Mouse (Mus musculus) lung, adult 18-20 months (tissue): Measurements from ENCODE around the gene Gm9913.

Experiments
- DNase-seq, 2 experiments: peaks; one replicate each; pipeline ENCODE4 v3.0.0; 2022; ENCODE audit warnings: mixed read lengths in 2 of 2

Gm9913 gene

GRCm38 (mm10) chr2:125496696-125497095, 8.2 kb upstream of the Gm9913 start:
- DNase-seq: no peak

GRCm38 (mm10) chr2:125498216-125498615, 6.7 kb upstream of the Gm9913 start:
- no peak for DNase-seq

GRCm38 (mm10) chr2:125501526-125501925, 3.4 kb upstream of the Gm9913 start:
- DNase-seq: no peak

GRCm38 (mm10) chr2:125505746-125506315, 942 bp downstream of the Gm9913 start:
- DNase-seq: peak; percentile 36 to 48

- peak; percentile 48 to 54 for DNase-seq
Measured at GRCm38 (mm10) chr2:125506316-125507054, 1.6 kb downstream of the Gm9913 start.

GRCm38 (mm10) chr2:125507893-125508292, 3.0 kb downstream of the Gm9913 start, which contains the start of gene Fbn1:
Fbn1 (minus strand) TSS chr2:125507993.
- no peak for DNase-seq

GRCm38 (mm10) chr2:125508381-125508780, 3.5 kb downstream of the Gm9913 start:
- DNase-seq: no peak

GRCm38 (mm10) chr2:125510752-125511151, 5.9 kb downstream of the Gm9913 start:
- no peak for DNase-seq

GRCm38 (mm10) chr2:125511898-125512297, 7.0 kb downstream of the Gm9913 start:
- DNase-seq: no peak

- DNase-seq: no peak
Measured at GRCm38 (mm10) chr2:125512544-125512943, 7.7 kb downstream of the Gm9913 start.

GRCm38 (mm10) chr2:125514391-125514790, 9.5 kb downstream of the Gm9913 start:
- DNase-seq: no peak

- no peak for DNase-seq
Measured at GRCm38 (mm10) chr2:125515291-125516057, 10.6 kb downstream of the Gm9913 start.

GRCm38 (mm10) chr2:125516594-125516993, 11.7 kb downstream of the Gm9913 start:
- peak; percentile 39 to 58 for DNase-seq

GRCm38 (mm10) chr2:125525484-125525883, 20.6 kb downstream of the Gm9913 start:
- DNase-seq: no peak

GRCm38 (mm10) chr2:125526566-125526965, 21.7 kb downstream of the Gm9913 start:
- DNase-seq: no peak

GRCm38 (mm10) chr2:125530665-125531064, 25.8 kb downstream of the Gm9913 start:
- DNase-seq: peak; percentile 18 to 24

GRCm38 (mm10) chr2:125539640-125540039, 34.8 kb downstream of the Gm9913 start:
- no peak for DNase-seq

GRCm38 (mm10) chr2:125540579-125540978, 35.7 kb downstream of the Gm9913 start:
- no peak for DNase-seq

GRCm38 (mm10) chr2:125541451-125541850, 36.6 kb downstream of the Gm9913 start:
- no peak for DNase-seq

- no peak for DNase-seq
Measured at GRCm38 (mm10) chr2:125543646-125544045, 38.8 kb downstream of the Gm9913 start.

- DNase-seq: no peak
Measured at GRCm38 (mm10) chr2:125544986-125545385, 40.1 kb downstream of the Gm9913 start.

GRCm38 (mm10) chr2:125548806-125549578, 44.1 kb downstream of the Gm9913 start:
- no peak for DNase-seq

GRCm38 (mm10) chr2:125555830-125556229, 50.9 kb downstream of the Gm9913 start:
- DNase-seq: no peak
